Mouse (Mus musculus) liver, embryonic 14.5 days (tissue): Measurements from ENCODE around the gene Cttnbp2.

Source experiments
- CTCF ChIP-seq: IDR thresholded peaks from 2 replicates; pipeline ENCODE4 v1.5.1; 2016; ENCODE audit warnings: antibody characterized with exemption, low read depth, control low read depth
- EP300 ChIP-seq: IDR thresholded peaks from 2 replicates; pipeline ENCODE4 v1.6.1; 2016; ENCODE audit warnings: antibody characterized with exemption, low read depth

- TF ChIP-seq EP300 (no peak), CTCF (no peak)
These were observed 82.3 kb downstream of the Cttnbp2 start for GRCm38 (mm10) chr6:18432362-18432761.
